Mouse (Mus musculus) kidney, adult 2 months (tissue): ENCODE results near the gene Frat2. TPM values are rescaled to one million over a fixed set of nuclear protein-coding genes. Genes with fewer than 3 reads are reported as not detected.

Experiments used
- DNase-seq: peaks from one replicate; pipeline ENCODE4 v3.0.0; 2021
- H3K27ac ChIP-seq: fragments of 200-500 bp; 2 replicates; pipeline ENCODE4 v1.5.1; 2012; ENCODE audit warnings: low read depth, low read length, control low read depth, inconsistent platforms; ENCODE audit not compliant: insufficient read depth
- H3K27me3 ChIP-seq: fragments of 200-500 bp; replicated peaks from 2 replicates; pipeline ENCODE4 v1.6.1; 2012; ENCODE audit warnings: mild to moderate bottlenecking, moderate library complexity, low read length, inconsistent platforms; ENCODE audit not compliant: control insufficient read depth, insufficient read depth
- H3K36me3 ChIP-seq: fragments of 200-500 bp; 2 replicates; pipeline ENCODE4 v1.6.1; 2012; ENCODE audit warnings: mild to moderate bottlenecking, moderate library complexity, low read length, inconsistent platforms; ENCODE audit not compliant: control insufficient read depth, insufficient read depth
- H3K4me1 ChIP-seq: fragments of 200-500 bp; 2 replicates; pipeline ENCODE4 v1.6.1; 2011; ENCODE audit warnings: low read length; ENCODE audit not compliant: control insufficient read depth, insufficient read depth
- H3K4me3 ChIP-seq: fragments of 200-500 bp; 2 replicates; pipeline ENCODE4 v1.5.1; 2011; ENCODE audit warnings: mild to moderate bottlenecking, low read depth, low read length, control low read depth; ENCODE audit not compliant: insufficient read depth
- CTCF ChIP-seq: fragments of 200-500 bp; conservative IDR thresholded peaks from 2 replicates; pipeline ENCODE4 v1.5.1; 2011; ENCODE audit warnings: low read depth, mild to moderate bottlenecking, control low read depth, low read length, moderate library complexity, mixed read lengths; ENCODE audit not compliant: insufficient read depth, insufficient read length
- POLR2A ChIP-seq: fragments of 200-500 bp; IDR thresholded peaks from one replicate; pipeline ENCODE4 v1.6.1; 2011; ENCODE audit warnings: low read depth, low read length, control low read depth
- WGBS: fragments of 180-500 bp; shearing (Covaris S2); methylation state at CpG from one replicate; pipeline ENCODE4 v1.1.7; 2018; 5-methylcytosine and 5-hydroxymethylcytosine counted together
- polyA plus RNA-seq: library from polyadenylated mRNA; depleted of rRNA; stranded (reverse); fragments of >200 nt; gene quantifications from 2 replicates; pipeline ENCODE4 v1.2.3, GENCODE M21; 2012

Frat2 gene
- polyA plus RNA-seq, 1 experiment = 1.4 TPM

GRCm38 (mm10) chr19:41810074-41810473, 37.9 kb downstream of the Frat2 start:
- Histone ChIP-seq H3K36me3 (no peaks in the 10 kb centered on the region), H3K27me3 (no peaks in the 10 kb centered on the region), H3K4me1 (no peaks in the 10 kb centered on the region), H3K4me3 (no peak overlapping the region), H3K27ac (no peak overlapping the region)
- 61% methylated on average over 5 of the region's 5 CpGs for WGBS
- DNase-seq = no peak
- TF ChIP-seq CTCF (no peak), POLR2A (no peak)

GRCm38 (mm10) chr19:41808104-41808634, 39.8 kb downstream of the Frat2 start:
- Histone ChIP-seq H3K27me3 (no peaks in the 10 kb centered on the region), H3K27ac (no peak overlapping the region), H3K4me3 (no peak overlapping the region), H3K4me1 (no peaks in the 10 kb centered on the region), H3K36me3 (no peaks in the 10 kb centered on the region)
- 78% methylated on average over 8 of the region's 8 CpGs for WGBS
- TF ChIP-seq CTCF = no peak
- TF ChIP-seq POLR2A = no peak
- no peak for DNase-seq

GRCm38 (mm10) chr19:41807497-41807896, 40.4 kb downstream of the Frat2 start:
- WGBS = 82% methylated on average over 9 of the region's 9 CpGs

GRCm38 (mm10) chr19:41805831-41806230, 42.1 kb downstream of the Frat2 start:
- Histone ChIP-seq H3K4me3 (no peak overlapping the region), H3K27me3 (no peaks in the 10 kb centered on the region), H3K27ac (no peak overlapping the region), H3K4me1 (no peaks in the 10 kb centered on the region), H3K36me3 (no peaks in the 10 kb centered on the region)
- no peak for DNase-seq
- 89% methylated on average over 4 of the region's 4 CpGs for WGBS
- TF ChIP-seq CTCF = peak; percentile 19; the same call in 1 of the 2 replicates
- no peak for TF ChIP-seq POLR2A

More at GRCm38 (mm10) chr19:41807497-41807896, 40.4 kb downstream of the Frat2 start:
- Histone ChIP-seq H3K4me3 (no peak overlapping the region), H3K27ac (no peak overlapping the region), H3K27me3 (no peaks in the 10 kb centered on the region), H3K4me1 (no peaks in the 10 kb centered on the region), H3K36me3 (no peaks in the 10 kb centered on the region)
- no peak for DNase-seq
- no peak for TF ChIP-seq POLR2A
- no peak for TF ChIP-seq CTCF

- no peaks in the 10 kb centered on the region for H3K27me3 ChIP-seq
- no peak overlapping the region for H3K27ac ChIP-seq
- TF ChIP-seq POLR2A (no peak), CTCF (0 out of 2 replicates have a peak, but pooled peaks have one; percentile 12)
- no peak for DNase-seq
- 58% methylated on average over 7 of the region's 7 CpGs for WGBS
- no peak overlapping the region for H3K4me3 ChIP-seq
- no peaks in the 10 kb centered on the region for H3K4me1 ChIP-seq
- H3K36me3 ChIP-seq = no peaks in the 10 kb centered on the region
Measured at GRCm38 (mm10) chr19:41803322-41803721, 44.6 kb downstream of the Frat2 start.

- H3K36me3 ChIP-seq = no peaks in the 10 kb centered on the region
- H3K27me3 ChIP-seq = no peaks in the 10 kb centered on the region
- peak within 1 kb of the TSS; percentile 99 for H3K4me3 ChIP-seq
- peak; percentile 97 for DNase-seq
- H3K27ac ChIP-seq = no peak within 1 kb of the TSS
- H3K4me1 ChIP-seq = no peaks in the 10 kb centered on the region
- TF ChIP-seq POLR2A (no peak), CTCF (no peak)
- WGBS = under 1% methylated on average over 48 of the region's 48 CpGs
Measured at GRCm38 (mm10) chr19:41801742-41802369, 46.1 kb downstream of the Frat2 start, which contains the start of gene Arhgap19. TSS of gene Arhgap19 (minus strand) at chr19:41802047.

GRCm38 (mm10) chr19:41800986-41801741, 46.8 kb downstream of the Frat2 start:
- 3% methylated on average over 26 of the region's 26 CpGs for WGBS
- peak overlapping the region; percentile 99 for H3K4me3 ChIP-seq
- H3K27ac ChIP-seq = no peak overlapping the region
- no peak for TF ChIP-seq CTCF
- TF ChIP-seq POLR2A = no peak
- no peaks in the 10 kb centered on the region for H3K27me3 ChIP-seq
- H3K36me3 ChIP-seq = no peaks in the 10 kb centered on the region
- no peaks in the 10 kb centered on the region for H3K4me1 ChIP-seq
- DNase-seq = peak; percentile 16
